Mouse (Mus musculus) heart, embryonic 14.5 days (tissue): Measurements from ENCODE around the gene Laptm4a. TPM values are rescaled to one million over a fixed set of nuclear protein-coding genes. Genes with fewer than 3 reads are reported as not detected.

Experiments used
- ATAC-seq: fragments of 200-750 bp; cut with Nextera tagmentation; 2 replicates; pipeline ENCODE4 v1.8.0; 2017; ENCODE audit warnings: low read depth, moderate TSS enrichment; ENCODE audit not compliant: insufficient number of reproducible peaks, insufficient read depth, low FRiP score
- H3K27ac ChIP-seq, 2 experiments: fragments of 200-500 bp in 1 of 2; fragments of 300-500 bp in 1 of 2; sonication (generic) in 1 of 2; replicated peaks in 1 of 2; 2 replicates each; pipeline ENCODE4 v1.5.1; 2012 to 2014; ENCODE audit warnings: low read depth in 2 of 2, low read length in 2 of 2, control low read depth in 1 of 2, mild to moderate bottlenecking in 1 of 2, mixed read lengths in 1 of 2; ENCODE audit not compliant: control insufficient read depth in 1 of 2, insufficient read depth in 1 of 2
- H3K27me3 ChIP-seq: fragments of 300-500 bp; sonication (generic); 2 replicates; pipeline ENCODE4 v1.6.1; 2014; ENCODE audit warnings: mild to moderate bottlenecking, low read length, control low read depth; ENCODE audit not compliant: control insufficient read depth, insufficient read depth
- H3K36me3 ChIP-seq: fragments of 300-500 bp; sonication (generic); 2 replicates; pipeline ENCODE4 v1.6.1; 2014; ENCODE audit warnings: mild to moderate bottlenecking, control low read depth, low read length, mixed read lengths; ENCODE audit not compliant: control insufficient read depth, insufficient read depth
- H3K4me1 ChIP-seq, 2 experiments: fragments of 200-500 bp in 1 of 2; fragments of 300-500 bp in 1 of 2; sonication (generic) in 1 of 2; 2 replicates each; pipeline ENCODE4 v1.6.1; 2012 to 2014; ENCODE audit warnings: low read length in 2 of 2, control low read depth in 1 of 2, mixed read lengths in 1 of 2; ENCODE audit not compliant: control insufficient read depth in 2 of 2, insufficient read depth in 2 of 2
- H3K4me2 ChIP-seq: fragments of 300-500 bp; sonication (generic); 2 replicates; pipeline ENCODE4 v1.6.1; 2014; ENCODE audit warnings: mild to moderate bottlenecking, low read length
- H3K4me3 ChIP-seq, 2 experiments: fragments of 200-500 bp in 1 of 2; fragments of 300-500 bp in 1 of 2; sonication (generic) in 1 of 2; 2 replicates each; pipeline ENCODE4 v1.5.1; 2012 to 2014; ENCODE audit warnings: low read length in 2 of 2, mild to moderate bottlenecking in 2 of 2, control low read depth in 1 of 2, low read depth in 1 of 2, moderate library complexity in 1 of 2; ENCODE audit not compliant: control insufficient read depth in 1 of 2, insufficient read depth in 1 of 2
- H3K9ac ChIP-seq: fragments of 300-500 bp; sonication (generic); 2 replicates; pipeline ENCODE4 v1.6.1; 2014; ENCODE audit warnings: mild to moderate bottlenecking, low read length
- H3K9me3 ChIP-seq: fragments of 300-500 bp; sonication (generic); 2 replicates; pipeline ENCODE4 v1.6.1; 2016; ENCODE audit warnings: low read length, control low read depth; ENCODE audit not compliant: control insufficient read depth
- WGBS: fragments of 180-500 bp; shearing (Covaris S2); extraction: QIAGEN DNeasy Blood & Tissue Kit; methylation state at CpG from one replicate; pipeline ENCODE4 v1.1.7; 2014; 5-methylcytosine and 5-hydroxymethylcytosine counted together
- polyA plus RNA-seq: library from polyadenylated mRNA; unstranded; fragments of >200 nt; fragmentation: Nextera tagmentation; extraction: Ambion mirVana; gene quantifications from 2 replicates; pipeline ENCODE4 v1.2.1, GENCODE M21; 2014

Laptm4a gene
- polyA plus RNA-seq, 1 experiment from 2014 or later, result 225 TPM

- no peak for ATAC-seq
- Histone ChIP-seq H3K27me3 (no peaks in the 10 kb centered on the region), H3K4me1 (peaks cover 2 to 5% of the 10 kb centered on the region in 2 experiments; a peak in 2 of 4 replicates), H3K4me2 (no peak overlapping the region), H3K4me3 (no peak overlapping the region), H3K9ac (no peak overlapping the region), H3K9me3 (no peaks in the 10 kb centered on the region), H3K36me3 (peaks cover 43% of the 10 kb centered on the region), H3K27ac (no peak overlapping the region)
- 60% methylated on average over 12 of the region's 12 CpGs for WGBS
Measured at GRCm38 (mm10) chr12:8940011-8941005, 18.8 kb downstream of the Laptm4a start.

- Histone ChIP-seq H3K27me3 (no peaks in the 10 kb centered on the region), H3K4me3 (no peak overlapping the region), H3K27ac (no peak overlapping the region), H3K36me3 (peaks cover 34% of the 10 kb centered on the region), H3K4me2 (no peak overlapping the region), H3K9me3 (no peaks in the 10 kb centered on the region), H3K4me1 (no peaks in the 10 kb centered on the region), H3K9ac (no peak overlapping the region)
- ATAC-seq, result no peak
- 65% methylated on average over 4 of the region's 4 CpGs for WGBS
Measured at GRCm38 (mm10) chr12:8941131-8941615, 19.7 kb downstream of the Laptm4a start.

DNA sequence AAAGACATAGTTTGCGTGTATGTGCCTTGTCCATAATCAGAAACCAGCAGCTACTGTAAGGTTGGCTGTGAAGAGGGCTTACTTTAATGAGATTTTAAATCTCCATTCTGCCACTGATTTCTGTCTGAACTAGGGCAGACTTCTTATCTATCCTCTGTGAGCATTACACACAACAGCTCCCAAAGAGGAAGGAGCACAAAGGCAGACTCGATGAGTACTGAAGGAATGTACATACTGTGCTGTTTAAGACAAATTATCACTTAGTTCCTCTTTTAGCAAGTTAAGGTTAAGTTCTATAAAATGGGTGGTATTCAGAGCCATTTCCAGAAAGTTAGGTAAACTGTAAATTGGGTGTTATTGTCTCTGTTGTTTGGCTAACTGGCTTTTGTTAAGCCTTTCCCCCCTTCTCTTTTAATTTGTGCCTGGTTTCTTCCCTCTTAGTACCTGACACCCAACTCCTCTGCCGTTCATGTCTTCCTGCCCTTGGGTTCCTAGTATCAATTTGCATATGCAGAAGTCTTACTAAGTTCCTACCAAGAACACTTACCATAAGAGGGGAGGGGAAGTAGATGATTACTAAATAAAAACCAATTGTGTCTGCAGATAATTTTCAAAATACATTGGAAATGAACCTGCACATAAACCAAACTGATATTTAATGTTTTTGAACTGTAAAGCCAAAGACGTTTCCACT, 20.4 kb downstream of the Laptm4a start:
- Histone ChIP-seq H3K9ac (no peak overlapping the region), H3K4me3 (no peak overlapping the region), H3K27ac (no peak overlapping the region), H3K9me3 (no peaks in the 10 kb centered on the region), H3K27me3 (no peaks in the 10 kb centered on the region), H3K36me3 (peaks cover 28% of the 10 kb centered on the region), H3K4me1 (no peaks in the 10 kb centered on the region), H3K4me2 (no peak overlapping the region)
- no peak for ATAC-seq
- WGBS, result 43% methylated on average over 4 of the region's 4 CpGs

DNA sequence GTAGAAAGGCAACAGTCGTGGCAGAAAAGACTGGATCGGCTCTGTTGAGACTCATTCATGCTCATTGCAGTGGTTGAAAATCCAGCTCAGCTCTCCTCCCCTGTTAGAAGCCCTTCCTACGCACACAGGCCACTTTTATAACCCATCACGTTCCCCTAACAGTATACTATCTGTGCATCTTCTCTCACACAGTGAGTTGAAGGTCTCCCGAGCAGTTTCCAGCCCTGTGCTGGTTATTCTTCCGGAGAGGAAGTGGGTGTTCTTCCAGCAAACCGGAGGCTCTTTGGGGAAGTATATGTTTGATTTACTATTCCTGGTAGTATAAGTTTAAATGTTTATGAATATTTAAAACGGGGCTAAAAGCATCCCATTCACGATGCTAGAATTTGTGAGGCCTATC, 25.7 kb downstream of the Laptm4a start:
- H3K4me2 ChIP-seq, result peak overlapping the region; percentile 85
- H3K4me3 ChIP-seq, result peak overlapping the region in 1 of 2 experiments; percentile 40; a peak in 1 of 4 replicates
- H3K4me1 ChIP-seq, result peaks cover 7% of the 10 kb centered on the region in 2 experiments; a peak in 3 of 4 replicates
- H3K9ac ChIP-seq, result peak overlapping the region; percentile 63; the same call in 1 of the 2 replicates
- H3K27me3 ChIP-seq, result peaks cover 10% of the 10 kb centered on the region; the same call in 1 of the 2 replicates
- 50% methylated on average over 9 of the region's 9 CpGs for WGBS
- ATAC-seq, result no peak
- no peaks in the 10 kb centered on the region for H3K36me3 ChIP-seq
- H3K9me3 ChIP-seq, result no peaks in the 10 kb centered on the region
- H3K27ac ChIP-seq, result no peak overlapping the region

DNA sequence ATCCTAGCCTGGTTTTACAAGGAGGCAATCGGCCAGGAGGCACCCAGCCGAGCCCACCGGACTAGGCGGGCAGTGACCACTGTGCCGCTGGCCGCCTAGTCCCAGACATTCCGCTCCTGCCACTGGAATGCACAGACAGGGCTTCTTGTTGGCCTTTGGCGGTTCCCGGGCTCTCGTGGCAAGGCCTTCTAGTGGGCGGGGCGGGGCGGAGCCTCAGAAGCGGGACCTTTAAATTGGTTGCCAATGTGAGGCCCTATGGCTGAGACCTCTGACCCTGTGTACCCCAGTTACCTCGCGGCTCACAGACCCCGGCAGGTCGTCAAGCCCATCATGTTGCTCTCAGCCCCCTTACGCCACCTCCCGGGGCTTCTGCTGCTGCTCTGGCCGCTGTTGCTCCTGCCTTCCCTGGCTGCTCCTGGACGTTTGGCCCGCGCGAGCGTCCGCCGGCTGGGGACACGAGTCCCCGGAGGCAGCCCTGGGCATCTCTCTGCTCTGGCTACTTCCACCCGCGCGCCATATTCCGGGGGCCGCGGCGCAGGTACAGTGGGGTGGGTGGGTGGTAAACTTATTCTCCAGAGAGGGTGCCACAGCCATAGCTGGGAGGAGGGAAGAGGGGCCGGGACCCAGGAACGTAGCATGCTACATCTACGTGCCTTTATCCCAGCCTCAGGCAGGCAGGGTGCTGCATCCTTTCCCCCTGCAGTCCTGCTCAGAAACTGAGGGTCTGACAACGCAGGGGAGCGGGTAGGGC, 26.4 kb downstream of the Laptm4a start, which contains the start of gene Matn3:
TSS of gene Matn3 (plus strand) at position 216 of the 751 bp plus-strand sequence.
- Histone ChIP-seq H3K9ac (peak within 1 kb of the TSS; percentile 63), H3K4me2 (peak within 1 kb of the TSS; percentile 85), H3K9me3 (no peaks in the 10 kb centered on the region), H3K36me3 (no peaks in the 10 kb centered on the region), H3K27ac (no peak within 1 kb of the TSS), H3K27me3 (peaks cover 10% of the 10 kb centered on the region; the same call in 1 of the 2 replicates), H3K4me1 (peaks cover 7% of the 10 kb centered on the region in 2 experiments; a peak in 3 of 4 replicates), H3K4me3 (peak within 1 kb of the TSS; percentile 40 to 44)
- ATAC-seq, result peak; percentile 47; the same call in 1 of the 2 replicates
- 1% methylated on average over 42 of the region's 42 CpGs for WGBS

GRCm38 (mm10) chr12:8953136-8953535, 31.7 kb downstream of the Laptm4a start:
- H3K9me3 ChIP-seq, result no peaks in the 10 kb centered on the region
- H3K4me3 ChIP-seq, result no peak overlapping the region
- 75% methylated on average over 10 of the region's 10 CpGs for WGBS
- H3K27ac ChIP-seq, result no peak overlapping the region
- H3K36me3 ChIP-seq, result no peaks in the 10 kb centered on the region
- H3K4me2 ChIP-seq, result no peak overlapping the region
- H3K4me1 ChIP-seq, result peaks cover 1 to 4% of the 10 kb centered on the region in 2 experiments; a peak in 3 of 4 replicates
- no peak overlapping the region for H3K9ac ChIP-seq
- no peak for ATAC-seq
- H3K27me3 ChIP-seq, result peaks cover 10% of the 10 kb centered on the region; the same call in 1 of the 2 replicates

- Histone ChIP-seq H3K9ac (no peak overlapping the region), H3K36me3 (no peaks in the 10 kb centered on the region), H3K4me2 (no peak overlapping the region), H3K4me3 (no peak overlapping the region), H3K4me1 (no peaks in the 10 kb centered on the region), H3K9me3 (no peaks in the 10 kb centered on the region), H3K27ac (no peak overlapping the region), H3K27me3 (peaks cover under 1% of the 10 kb centered on the region; the same call in 1 of the 2 replicates)
- ATAC-seq, result no peak
- WGBS, result 68% methylated on average over 9 of the region's 9 CpGs
Measured at GRCm38 (mm10) chr12:8954161-8954561, 32.7 kb downstream of the Laptm4a start.
